16 mouse cellular contexts compared by ENCODE assay signal in genomic region chr3:133104436-133104835, GRCm38 (mm10).
"Had no signal": no experiment of that assay in that cellular context is flagged by ENCODE, and none has a peak within 500 bp of the region (broad histone marks: within the 10 kb centered on the region; RNA-seq: fewer than 3 reads in every experiment).

No protein-coding gene starts in this region.

- H3K9ac ChIP-seq: neural tube, embryonic 13.5 days; neural tube, embryonic 15.5 days; stomach, embryonic 15.5 days had no signal

- H3K4me2 ChIP-seq: neural tube, embryonic 13.5 days; neural tube, embryonic 15.5 days; stomach, embryonic 15.5 days had no signal

- H3K9me3 ChIP-seq: neural tube, embryonic 13.5 days; neural tube, embryonic 15.5 days; stomach, embryonic 15.5 days had no signal

- DNase-seq: retina, postnatal 1 day; right cerebral cortex, adult 18-20 months; right cerebral cortex, postnatal 14 days; right cerebral cortex, postnatal 25 days; right cerebral cortex, postnatal 4 days; spleen, adult 18-20 months; thymus, adult 18-20 months; thymus, adult 2 months; thymus, postnatal 14 days; thymus, postnatal 25 days; thymus, postnatal 36 days; thymus, postnatal 4 days had no signal

- H3K27ac ChIP-seq: neural tube, embryonic 13.5 days; neural tube, embryonic 15.5 days; stomach, embryonic 15.5 days; stomach, postnatal 0 days had no signal

- H3K4me1 ChIP-seq: neural tube, embryonic 13.5 days; neural tube, embryonic 15.5 days; stomach, embryonic 15.5 days had no signal

- H3K27me3 ChIP-seq: neural tube, embryonic 13.5 days; neural tube, embryonic 15.5 days; stomach, embryonic 15.5 days had no signal

- H3K4me3 ChIP-seq: neural tube, embryonic 13.5 days; neural tube, embryonic 15.5 days; stomach, embryonic 15.5 days had no signal
